Mouse (Mus musculus): Measurements from ENCODE around the gene Galnt6.

The Galnt6 gene

DNA sequence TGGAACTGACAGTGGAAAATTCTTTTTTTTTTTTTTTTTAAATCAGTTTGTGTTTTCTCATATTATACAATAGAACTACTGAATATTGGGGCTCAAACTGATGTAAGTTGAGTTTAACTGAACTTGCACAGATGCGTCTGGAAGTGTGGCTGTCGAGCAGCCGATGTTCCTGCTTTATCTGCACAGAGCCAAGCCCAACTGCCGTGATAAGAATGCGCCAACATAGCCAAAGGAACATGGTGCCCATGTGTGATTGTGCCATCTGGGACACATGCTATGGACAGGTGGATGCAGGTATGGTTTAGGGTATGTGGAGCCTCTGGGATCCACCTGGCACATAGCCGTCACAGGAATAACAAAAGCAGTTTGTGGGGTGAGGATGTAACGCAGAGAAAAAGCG is 43.3 kb downstream of the Galnt6 start:
- DNase-seq (ENCODE audit: low spot score in 2 of 2) = no peak

DNA sequence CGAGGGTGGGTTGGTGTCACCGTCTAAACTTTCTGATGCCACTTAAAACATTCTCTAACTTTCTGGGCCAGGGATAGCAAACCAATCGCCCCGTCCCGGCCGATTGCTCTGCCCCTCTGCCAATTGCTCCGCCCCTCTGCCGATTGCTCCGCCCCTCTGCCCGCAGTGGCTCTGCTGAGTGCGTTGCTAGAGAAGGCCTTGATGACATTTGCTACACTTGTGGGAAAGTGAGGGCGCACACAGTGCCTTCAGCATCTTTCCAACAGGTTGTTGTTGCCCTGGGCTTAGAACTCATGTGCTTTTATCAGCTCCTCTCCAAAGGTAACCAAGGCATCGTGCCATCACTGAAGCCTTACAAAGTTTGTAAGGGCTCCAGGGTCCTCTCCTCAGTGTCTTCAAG is 43.9 kb downstream of the Galnt6 start:
- no peak for DNase-seq (ENCODE audit: low spot score in 2 of 2)

- DNase-seq (ENCODE audit: low spot score in 2 of 2) = no peak
Observed at GRCm38 (mm10) chr15:100684450-100684849, 44.7 kb downstream of the Galnt6 start.

DNA sequence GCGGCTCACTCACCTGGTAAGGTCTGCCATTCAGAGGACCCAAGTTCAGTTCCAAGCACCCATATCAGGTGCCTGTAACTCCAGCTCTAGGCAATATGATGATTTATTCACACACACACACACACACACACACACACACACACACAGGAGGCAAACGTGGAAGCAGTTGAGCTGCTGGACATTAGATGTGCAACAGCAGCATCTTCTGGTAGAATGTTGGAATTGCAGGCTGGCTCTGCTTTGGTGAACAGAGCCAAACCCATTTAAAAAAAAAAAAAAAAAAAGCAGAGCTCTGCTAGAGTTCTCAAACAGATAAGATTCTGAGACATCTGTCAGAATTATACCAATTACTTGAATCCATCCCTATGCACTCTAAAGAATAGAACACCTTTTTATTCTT is 46.1 kb downstream of the Galnt6 start:
- DNase-seq (ENCODE audit: low spot score in 2 of 2) = peak; percentile 70 to 72

DNA sequence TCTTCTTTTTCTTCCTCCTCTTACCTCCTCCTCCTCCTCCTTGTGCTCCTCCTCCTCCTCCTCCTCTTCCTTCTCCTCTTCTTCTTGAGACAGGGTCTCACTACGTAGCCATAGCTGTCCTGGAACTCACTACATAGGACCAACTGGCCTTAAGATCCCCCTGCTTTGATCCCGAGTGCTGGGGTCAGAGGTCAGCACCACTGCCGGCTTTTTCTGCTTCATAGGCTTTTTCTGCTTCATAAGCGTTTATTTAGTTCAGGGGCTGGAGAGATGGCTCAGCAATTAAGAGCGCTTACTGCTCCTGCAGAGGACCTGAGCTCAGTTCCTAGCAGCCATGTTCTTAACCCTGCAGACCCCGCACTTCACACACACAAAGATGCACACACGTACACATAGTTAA is 47.4 kb downstream of the Galnt6 start:
- no peak for DNase-seq (ENCODE audit: low spot score in 2 of 2)

GRCm38 (mm10) chr15:100680381-100680780 is 48.8 kb downstream of the Galnt6 start:
- no peak for DNase-seq (ENCODE audit: low spot score in 2 of 2)

DNA sequence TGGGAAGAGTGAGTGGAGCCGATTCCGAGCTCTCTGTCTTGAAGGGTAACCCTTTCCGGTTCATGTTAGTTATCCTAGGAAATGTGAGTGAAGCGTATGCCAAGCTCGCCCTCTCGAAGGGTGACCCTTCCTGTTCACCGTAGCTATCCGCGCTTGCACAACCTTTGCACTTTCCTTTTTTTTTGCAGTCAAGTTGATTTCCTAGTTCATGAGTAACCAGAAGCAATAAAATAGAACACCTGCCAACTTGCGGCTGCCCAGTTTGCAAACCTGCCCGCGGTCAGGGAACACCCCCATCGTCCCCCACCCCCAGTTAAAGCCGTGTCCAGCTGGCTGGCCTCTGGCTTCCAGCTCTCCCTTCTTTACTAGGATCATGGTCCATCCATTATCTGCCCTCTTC is 50.2 kb downstream of the Galnt6 start:
- no peak for DNase-seq (ENCODE audit: low spot score in 2 of 2)

- DNase-seq (ENCODE audit: low spot score in 2 of 2) = no peak
Observed at GRCm38 (mm10) chr15:100678581-100678980, 50.6 kb downstream of the Galnt6 start.

DNA sequence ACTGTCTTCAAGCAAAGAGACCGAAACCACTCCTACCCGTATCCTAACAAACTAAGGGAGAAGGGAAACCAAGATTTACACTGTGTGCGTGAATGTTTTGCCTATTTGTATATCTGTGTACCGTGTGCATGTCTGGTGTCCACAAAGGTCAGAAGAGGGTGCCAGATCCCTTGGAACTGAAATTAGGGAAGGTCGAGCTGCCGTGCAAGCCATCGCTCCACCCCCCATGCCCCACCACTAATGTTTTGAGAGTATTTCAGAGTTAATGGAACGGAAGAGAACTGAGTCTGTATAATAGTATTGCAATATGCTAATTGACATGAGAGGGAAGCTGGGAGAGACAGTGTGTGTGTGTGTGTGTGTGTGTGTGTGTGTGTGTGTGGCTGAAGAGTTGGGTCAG is 51.5 kb downstream of the Galnt6 start:
- no peak for DNase-seq (ENCODE audit: low spot score in 2 of 2)

- no peak for DNase-seq (ENCODE audit: low spot score in 2 of 2)
Observed at GRCm38 (mm10) chr15:100676521-100676920, 52.7 kb downstream of the Galnt6 start.

DNA sequence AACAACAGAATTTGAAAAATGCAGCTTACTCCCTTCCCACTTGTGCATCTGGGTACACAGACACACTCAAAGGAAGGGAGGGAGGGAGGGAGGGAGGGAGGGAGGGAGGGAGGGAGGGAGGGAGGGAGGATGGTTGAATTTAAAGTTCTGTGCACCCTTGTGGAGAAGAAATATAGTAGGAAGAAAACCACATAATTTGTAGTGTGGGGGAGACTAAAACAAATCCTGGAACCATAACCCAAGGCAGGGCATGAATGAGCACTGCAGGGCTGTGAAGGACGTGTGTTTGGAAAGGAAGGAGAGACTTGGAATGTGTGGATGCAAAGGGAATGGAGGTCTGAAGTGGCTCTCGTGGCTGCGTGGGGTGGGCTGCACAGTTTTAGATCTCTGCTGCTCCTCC is 53.7 kb downstream of the Galnt6 start:
- no peak for DNase-seq (ENCODE audit: low spot score in 2 of 2)

DNA sequence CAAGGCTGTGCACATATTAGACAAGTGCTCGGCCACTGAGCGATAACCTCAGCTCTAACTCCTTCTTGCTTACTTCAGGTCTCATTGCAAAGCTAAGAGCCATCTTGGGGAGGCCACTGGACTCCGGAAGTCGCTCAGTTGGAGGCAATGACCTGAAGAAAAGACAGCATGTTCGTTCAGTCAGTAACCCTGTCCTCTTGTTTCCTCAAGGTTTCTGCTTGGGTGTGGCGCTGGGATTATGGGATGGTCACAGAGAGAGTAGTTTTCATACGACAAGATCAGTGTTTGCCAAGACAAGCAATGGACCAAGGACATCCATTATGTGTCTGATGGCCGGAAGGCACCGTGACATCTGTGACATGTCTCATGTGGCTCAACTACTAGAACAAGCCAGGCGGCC is 54.6 kb downstream of the Galnt6 start:
- DNase-seq (ENCODE audit: low spot score in 2 of 2) = no peak

GRCm38 (mm10) chr15:100673585-100674391 is 55.4 kb downstream of the Galnt6 start:
- DNase-seq (ENCODE audit: low spot score in 2 of 2) = no peak

GRCm38 (mm10) chr15:100670833-100671232 is 58.3 kb downstream of the Galnt6 start:
- no peak for DNase-seq (ENCODE audit: low spot score in 2 of 2)

DNA sequence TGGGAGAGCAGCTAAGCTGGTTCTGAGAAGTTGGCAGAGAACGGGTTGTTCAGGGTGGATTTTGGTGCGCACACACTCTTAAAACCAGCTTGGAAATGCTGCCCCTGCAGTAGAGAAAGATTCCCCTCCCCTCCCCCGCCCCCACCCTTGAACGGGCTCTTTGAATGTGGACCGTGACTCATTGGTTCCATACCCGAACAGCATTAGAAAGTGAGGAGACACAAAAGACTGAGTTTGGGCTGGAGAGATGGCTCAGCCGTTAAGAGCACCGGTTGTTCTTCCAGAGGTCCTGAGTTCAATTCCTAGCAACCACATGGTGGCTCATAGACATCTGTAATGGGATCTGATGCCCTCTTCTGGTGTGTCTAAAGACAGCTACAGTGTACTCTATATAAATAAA is 59.2 kb downstream of the Galnt6 start:
- DNase-seq (ENCODE audit: low spot score in 2 of 2) = no peak

- DNase-seq (ENCODE audit: low spot score in 2 of 2) = no peak
Observed at GRCm38 (mm10) chr15:100669337-100669736, 59.8 kb downstream of the Galnt6 start, which contains the start of gene Bin2. Bin2 (minus strand) TSS chr15:100669553.

GRCm38 (mm10) chr15:100667871-100668545 is 61.2 kb downstream of the Galnt6 start:
- no peak for DNase-seq (ENCODE audit: low spot score in 2 of 2)

DNA sequence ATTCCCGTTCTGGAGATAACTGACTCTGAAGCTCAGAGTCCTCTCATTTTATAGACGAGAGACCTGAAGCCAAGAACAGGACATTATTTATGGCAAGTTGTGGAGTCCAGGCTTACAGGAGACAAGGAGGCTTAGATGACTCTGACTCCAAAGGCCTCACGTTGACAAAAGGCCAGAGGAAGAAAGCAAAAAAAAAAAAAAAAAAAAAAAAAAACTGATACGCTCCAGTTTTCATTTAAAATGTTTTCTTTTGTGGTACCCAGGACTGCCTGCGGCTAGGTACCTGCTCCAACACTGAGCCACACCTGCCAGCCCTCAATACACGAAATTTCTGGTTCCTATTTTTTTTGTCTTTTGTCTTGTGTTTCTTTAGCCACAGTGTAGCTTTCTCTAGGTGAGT is 61.8 kb downstream of the Galnt6 start:
- DNase-seq (ENCODE audit: low spot score in 2 of 2) = no peak

DNA sequence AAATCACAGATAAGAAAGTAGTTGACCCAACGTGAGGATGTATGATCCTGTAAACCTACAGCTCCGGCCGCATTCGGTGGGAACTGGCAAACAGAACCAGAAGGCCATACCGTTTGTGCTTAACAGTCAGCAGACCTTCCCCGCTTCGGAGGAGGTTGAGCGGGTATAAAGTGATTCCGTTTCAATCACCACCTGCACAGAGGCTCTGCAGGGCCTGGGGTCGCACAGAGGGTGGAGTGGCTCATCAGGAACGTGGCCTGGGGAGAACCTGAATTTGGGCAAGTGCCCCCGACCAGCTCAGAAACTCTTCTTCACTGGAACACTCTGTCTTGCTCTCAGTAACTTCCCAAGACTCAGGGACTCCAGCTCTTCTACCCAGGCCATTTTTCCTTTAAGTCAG is 62.3 kb downstream of the Galnt6 start:
- no peak for DNase-seq (ENCODE audit: low spot score in 2 of 2)

DNA sequence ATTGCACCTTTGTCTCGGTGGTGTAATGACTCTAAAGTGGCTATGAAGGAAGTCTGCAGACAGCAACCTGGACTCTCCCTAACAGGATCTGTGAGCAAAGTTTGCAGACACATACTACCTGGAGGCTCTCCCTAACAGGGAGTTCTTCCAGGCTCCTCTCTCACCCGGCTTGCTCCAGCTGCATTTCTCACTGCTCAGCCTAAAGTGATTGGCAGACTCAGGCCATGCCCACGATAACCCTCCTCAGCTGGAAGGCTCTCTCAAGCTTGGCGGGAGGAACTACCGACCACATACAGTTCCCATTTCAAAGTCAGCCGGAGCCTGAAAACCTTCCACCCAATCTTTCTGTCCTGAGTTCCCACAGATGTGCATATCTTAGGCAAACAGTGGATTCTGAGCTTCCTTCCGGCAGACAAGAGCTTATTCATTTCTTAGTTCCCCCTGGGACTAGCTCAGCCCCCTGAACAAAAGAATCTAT is 62.9 kb downstream of the Galnt6 start:
- no peak for DNase-seq (ENCODE audit: low spot score in 2 of 2)

- DNase-seq (ENCODE audit: low spot score in 2 of 2) = no peak
Observed at GRCm38 (mm10) chr15:100665411-100666218, 63.6 kb downstream of the Galnt6 start.

DNA sequence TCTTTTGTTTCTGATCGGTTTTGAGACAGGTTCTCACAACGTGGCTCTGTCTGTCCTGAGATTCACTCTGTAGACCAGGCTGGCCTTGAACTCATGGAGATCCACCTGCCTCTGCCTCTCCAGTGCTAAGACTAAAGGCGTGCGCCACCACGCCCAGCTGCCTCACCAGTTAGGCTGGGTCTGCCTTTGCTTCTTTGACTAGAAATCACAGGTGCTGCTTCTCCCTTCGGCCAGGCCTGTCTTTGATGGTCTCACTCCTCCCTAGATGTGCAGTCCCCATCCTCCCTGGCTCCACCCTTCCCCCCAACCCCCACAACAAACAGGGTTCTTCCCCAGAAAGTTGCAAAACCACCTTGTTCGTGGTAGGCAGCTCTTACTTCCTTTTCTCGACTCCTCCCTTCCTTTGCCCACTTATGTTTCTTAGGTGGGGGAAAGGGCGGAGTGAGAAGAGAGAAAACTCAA is 64.3 kb downstream of the Galnt6 start:
- DNase-seq (ENCODE audit: low spot score in 2 of 2) = no peak
